Mouse (Mus musculus): ENCODE results near the gene Vps45. TPM values are rescaled to one million over a fixed set of nuclear protein-coding genes. Genes with fewer than 3 reads are reported as not detected.

The Vps45 gene
- polyA plus RNA-seq, 1 experiment from 2014 or later = 28.5 TPM

- H3K27ac ChIP-seq (ENCODE audit: low read length) = peak overlapping the region; percentile 65
- 54% methylated on average over 10 of the region's 10 CpGs for WGBS
- peaks cover 32% of the 10 kb centered on the region for H3K4me1 ChIP-seq (ENCODE audit: control insufficient read depth, insufficient read depth, low read length)
- no peak overlapping the region for H3K4me3 ChIP-seq (ENCODE audit: low read length)
- H3K27me3 ChIP-seq (replicated peaks; ENCODE audit: control insufficient read depth, insufficient read depth, low read length) = no peaks in the 10 kb centered on the region
- H3K9ac ChIP-seq (ENCODE audit: low read depth, low read length) = peak overlapping the region; percentile 40
- no peak overlapping the region for H3K4me2 ChIP-seq (ENCODE audit: low read depth, low read length)
- ATAC-seq = no peak
- no peaks in the 10 kb centered on the region for H3K9me3 ChIP-seq (ENCODE audit: control insufficient read depth, low read length)
- H3K36me3 ChIP-seq (ENCODE audit: control insufficient read depth, insufficient read depth, low read length) = peaks cover 4% of the 10 kb centered on the region; the same call in 1 of the 2 replicates
Observed at GRCm38 (mm10) chr3:95988969-95989368, 69.3 kb downstream of the Vps45 start.

DNA sequence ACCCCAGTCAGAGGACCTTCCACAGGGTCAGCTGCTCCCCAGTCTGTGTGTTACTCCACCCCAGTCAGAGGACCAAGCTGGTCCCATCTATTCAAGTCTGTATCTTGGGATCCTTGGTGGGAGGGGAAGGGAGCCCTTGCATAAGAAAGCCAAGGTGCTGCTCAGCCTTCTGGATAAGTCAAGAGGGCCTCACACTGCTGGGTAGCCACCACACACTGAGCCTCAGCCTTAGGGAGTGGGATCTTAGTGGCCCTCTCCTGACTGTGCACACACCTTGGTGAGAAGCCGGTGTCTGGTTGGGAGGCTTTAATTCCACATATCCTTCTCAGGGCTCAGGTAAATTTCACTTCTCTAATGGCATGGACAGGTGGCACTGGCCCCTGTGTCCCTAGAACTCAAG, 70.1 kb downstream of the Vps45 start:
- Histone ChIP-seq H3K9me3 (ENCODE audit: control insufficient read depth, low read length) (no peaks in the 10 kb centered on the region), H3K4me1 (ENCODE audit: control insufficient read depth, insufficient read depth, low read length) (peaks cover 27% of the 10 kb centered on the region), H3K27ac (ENCODE audit: low read length) (no peak overlapping the region), H3K36me3 (ENCODE audit: control insufficient read depth, insufficient read depth, low read length) (peaks cover 4% of the 10 kb centered on the region; the same call in 1 of the 2 replicates), H3K4me2 (ENCODE audit: low read depth, low read length) (no peak overlapping the region), H3K9ac (ENCODE audit: low read depth, low read length) (no peak overlapping the region), H3K27me3 (replicated peaks; ENCODE audit: control insufficient read depth, insufficient read depth, low read length) (no peaks in the 10 kb centered on the region), H3K4me3 (ENCODE audit: low read length) (no peak overlapping the region)
- 91% methylated on average over 1 of the region's 1 CpGs for WGBS
- no peak for ATAC-seq

- no peak overlapping the region for H3K4me3 ChIP-seq (ENCODE audit: low read length)
- H3K27ac ChIP-seq (ENCODE audit: low read length) = no peak overlapping the region
- no peak overlapping the region for H3K4me2 ChIP-seq (ENCODE audit: low read depth, low read length)
- WGBS = 75% methylated on average over 6 of the region's 6 CpGs
- H3K36me3 ChIP-seq (ENCODE audit: control insufficient read depth, insufficient read depth, low read length) = peaks cover 4% of the 10 kb centered on the region; the same call in 1 of the 2 replicates
- no peak for ATAC-seq
- no peaks in the 10 kb centered on the region for H3K9me3 ChIP-seq (ENCODE audit: control insufficient read depth, low read length)
- H3K9ac ChIP-seq (ENCODE audit: low read depth, low read length) = no peak overlapping the region
- no peaks in the 10 kb centered on the region for H3K27me3 ChIP-seq (replicated peaks; ENCODE audit: control insufficient read depth, insufficient read depth, low read length)
- peaks cover 27% of the 10 kb centered on the region for H3K4me1 ChIP-seq (ENCODE audit: control insufficient read depth, insufficient read depth, low read length)
Observed at GRCm38 (mm10) chr3:95987386-95988110, 70.7 kb downstream of the Vps45 start.

DNA sequence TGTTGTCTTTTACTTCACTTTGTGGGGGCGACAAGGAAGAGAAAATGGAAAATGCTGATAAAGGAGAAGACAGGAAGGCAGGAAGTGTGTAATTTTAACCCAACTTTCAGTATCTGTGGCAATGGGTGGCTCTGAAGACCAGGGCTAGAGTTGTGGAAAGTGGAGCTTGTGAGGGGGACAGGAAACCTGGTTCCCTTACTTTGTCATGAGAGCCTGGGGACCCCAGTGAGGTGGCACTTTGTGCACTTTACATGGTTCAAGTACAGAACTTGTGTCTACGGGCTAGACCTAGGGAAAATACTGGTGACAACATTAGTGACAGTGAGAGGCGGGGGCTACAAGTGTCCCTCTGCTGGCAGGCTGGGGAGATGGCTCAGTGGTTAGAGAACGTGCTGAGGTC, 71.3 kb downstream of the Vps45 start:
- Histone ChIP-seq H3K4me3 (ENCODE audit: low read length) (no peak overlapping the region), H3K36me3 (ENCODE audit: control insufficient read depth, insufficient read depth, low read length) (peaks cover 4% of the 10 kb centered on the region; the same call in 1 of the 2 replicates), H3K9me3 (ENCODE audit: control insufficient read depth, low read length) (no peaks in the 10 kb centered on the region), H3K9ac (ENCODE audit: low read depth, low read length) (no peak overlapping the region), H3K4me2 (ENCODE audit: low read depth, low read length) (no peak overlapping the region), H3K27me3 (replicated peaks; ENCODE audit: control insufficient read depth, insufficient read depth, low read length) (no peaks in the 10 kb centered on the region), H3K4me1 (ENCODE audit: control insufficient read depth, insufficient read depth, low read length) (peaks cover 27% of the 10 kb centered on the region), H3K27ac (ENCODE audit: low read length) (peak overlapping the region; percentile 95)
- WGBS = 65% methylated on average over 4 of the region's 4 CpGs
- no peak for ATAC-seq

- Histone ChIP-seq H3K9ac (ENCODE audit: low read depth, low read length) (peak overlapping the region; percentile 65), H3K27ac (ENCODE audit: low read length) (peak overlapping the region; percentile 95), H3K4me2 (ENCODE audit: low read depth, low read length) (peak overlapping the region; percentile 47), H3K4me3 (ENCODE audit: low read length) (peak overlapping the region; percentile 25), H3K9me3 (ENCODE audit: control insufficient read depth, low read length) (no peaks in the 10 kb centered on the region), H3K36me3 (ENCODE audit: control insufficient read depth, insufficient read depth, low read length) (peaks cover 4% of the 10 kb centered on the region; the same call in 1 of the 2 replicates), H3K4me1 (ENCODE audit: control insufficient read depth, insufficient read depth, low read length) (peaks cover 27% of the 10 kb centered on the region), H3K27me3 (replicated peaks; ENCODE audit: control insufficient read depth, insufficient read depth, low read length) (no peaks in the 10 kb centered on the region)
- WGBS = 6% methylated on average over 21 of the region's 21 CpGs
- ATAC-seq = peak; percentile 32; the same call in 1 of the 2 replicates
Observed at GRCm38 (mm10) chr3:95986001-95986622, 72.2 kb downstream of the Vps45 start.

DNA sequence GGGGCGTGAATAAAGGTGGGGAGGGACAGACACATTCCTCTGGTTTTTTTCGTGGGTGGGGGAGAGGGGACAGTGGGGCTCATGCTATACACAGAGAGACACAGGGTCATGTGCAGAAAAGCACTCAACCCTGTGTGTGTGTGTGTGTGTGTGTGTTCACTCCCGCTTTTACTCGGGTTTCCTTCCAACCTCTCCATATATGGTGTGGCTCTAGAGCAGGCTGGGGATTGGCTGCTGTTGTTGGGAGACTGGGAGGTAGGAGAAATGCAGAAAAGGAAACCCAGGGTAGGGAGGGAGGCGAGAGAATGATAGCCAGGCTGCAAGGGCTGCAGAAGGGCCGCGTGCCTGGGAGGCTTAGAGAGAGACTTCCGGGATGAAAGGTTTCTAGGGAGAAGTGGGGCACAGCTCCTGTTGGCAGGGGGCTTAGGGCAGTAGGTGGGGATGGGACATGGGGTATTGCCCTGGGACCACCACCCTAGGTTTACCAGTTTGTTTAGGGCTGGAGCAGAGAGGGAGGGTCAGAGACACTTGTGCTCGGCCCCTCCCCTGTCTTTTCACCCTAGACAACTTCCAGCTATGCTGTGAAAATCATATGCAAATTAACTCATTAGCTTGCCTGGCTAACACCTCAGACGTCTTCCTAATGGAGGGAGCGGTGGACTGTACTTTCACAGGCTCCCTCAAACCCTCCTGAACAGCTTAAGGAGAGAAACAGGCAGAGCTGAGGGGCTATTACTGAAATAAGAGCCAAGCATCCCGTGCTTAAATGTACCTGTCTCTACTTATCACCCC, 72.9 kb downstream of the Vps45 start:
- H3K27me3 ChIP-seq (replicated peaks; ENCODE audit: control insufficient read depth, insufficient read depth, low read length) = no peaks in the 10 kb centered on the region
- H3K9me3 ChIP-seq (ENCODE audit: control insufficient read depth, low read length) = no peaks in the 10 kb centered on the region
- peak; percentile 92 for ATAC-seq
- H3K27ac ChIP-seq (ENCODE audit: low read length) = peak overlapping the region; percentile 95
- peak overlapping the region; percentile 47 for H3K4me2 ChIP-seq (ENCODE audit: low read depth, low read length)
- H3K9ac ChIP-seq (ENCODE audit: low read depth, low read length) = peak overlapping the region; percentile 65
- H3K36me3 ChIP-seq (ENCODE audit: control insufficient read depth, insufficient read depth, low read length) = peaks cover 4% of the 10 kb centered on the region; the same call in 1 of the 2 replicates
- WGBS = 9% methylated on average over 12 of the region's 12 CpGs
- H3K4me3 ChIP-seq (ENCODE audit: low read length) = peak overlapping the region; percentile 18
- peaks cover 27% of the 10 kb centered on the region for H3K4me1 ChIP-seq (ENCODE audit: control insufficient read depth, insufficient read depth, low read length)

DNA sequence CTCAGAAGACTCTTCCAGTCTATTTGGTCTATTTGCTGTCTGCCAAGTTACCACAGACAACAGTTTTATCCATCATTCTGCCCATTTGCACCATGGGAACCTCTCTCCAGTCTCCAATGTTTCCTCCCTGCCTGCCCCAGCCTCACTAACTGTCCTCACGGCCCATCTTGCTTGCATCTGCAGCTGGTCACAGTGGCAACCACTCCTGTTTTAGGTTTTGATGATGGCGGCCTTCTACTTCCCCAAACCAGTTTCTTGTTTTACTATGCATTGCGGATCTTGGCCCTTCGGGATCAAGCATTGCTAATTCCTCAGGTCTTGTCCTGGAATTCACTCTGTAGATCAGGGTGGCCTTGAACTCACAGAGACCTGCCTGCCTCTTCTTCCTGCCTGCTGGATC, 76.1 kb downstream of the Vps45 start:
- WGBS = 81% methylated on average over 4 of the region's 4 CpGs
- H3K27me3 ChIP-seq (replicated peaks; ENCODE audit: control insufficient read depth, insufficient read depth, low read length) = no peaks in the 10 kb centered on the region
- no peak overlapping the region for H3K4me3 ChIP-seq (ENCODE audit: low read length)
- H3K27ac ChIP-seq (ENCODE audit: low read length) = no peak overlapping the region
- no peak for ATAC-seq
- H3K9ac ChIP-seq (ENCODE audit: low read depth, low read length) = no peak overlapping the region
- peaks cover 19% of the 10 kb centered on the region for H3K4me1 ChIP-seq (ENCODE audit: control insufficient read depth, insufficient read depth, low read length)
- no peak overlapping the region for H3K4me2 ChIP-seq (ENCODE audit: low read depth, low read length)
- H3K36me3 ChIP-seq (ENCODE audit: control insufficient read depth, insufficient read depth, low read length) = no peaks in the 10 kb centered on the region
- H3K9me3 ChIP-seq (ENCODE audit: control insufficient read depth, low read length) = no peaks in the 10 kb centered on the region

GRCm38 (mm10) chr3:95980276-95980970, 77.8 kb downstream of the Vps45 start:
- 82% methylated on average over 12 of the region's 12 CpGs for WGBS
- Histone ChIP-seq H3K4me2 (ENCODE audit: low read depth, low read length) (no peak overlapping the region), H3K4me1 (ENCODE audit: control insufficient read depth, insufficient read depth, low read length) (peaks cover 6% of the 10 kb centered on the region), H3K27ac (ENCODE audit: low read length) (no peak overlapping the region), H3K9ac (ENCODE audit: low read depth, low read length) (no peak overlapping the region), H3K27me3 (replicated peaks; ENCODE audit: control insufficient read depth, insufficient read depth, low read length) (no peaks in the 10 kb centered on the region), H3K36me3 (ENCODE audit: control insufficient read depth, insufficient read depth, low read length) (no peaks in the 10 kb centered on the region), H3K4me3 (ENCODE audit: low read length) (no peak overlapping the region), H3K9me3 (ENCODE audit: control insufficient read depth, low read length) (no peaks in the 10 kb centered on the region)
- no peak for ATAC-seq

GRCm38 (mm10) chr3:95978265-95978664, 80.0 kb downstream of the Vps45 start:
- H3K4me2 ChIP-seq (ENCODE audit: low read depth, low read length) = no peak overlapping the region
- no peak for ATAC-seq
- WGBS = 84% methylated on average over 9 of the region's 9 CpGs

More at GRCm38 (mm10) chr3:95978265-95978664, 80.0 kb downstream of the Vps45 start:
- Histone ChIP-seq H3K9me3 (ENCODE audit: control insufficient read depth, low read length) (no peaks in the 10 kb centered on the region), H3K27me3 (replicated peaks; ENCODE audit: control insufficient read depth, insufficient read depth, low read length) (no peaks in the 10 kb centered on the region; the same call in 1 of the 2 replicates), H3K4me1 (ENCODE audit: control insufficient read depth, insufficient read depth, low read length) (no peaks in the 10 kb centered on the region; the same call in 1 of the 2 replicates), H3K4me3 (ENCODE audit: low read length) (no peak overlapping the region), H3K9ac (ENCODE audit: low read depth, low read length) (no peak overlapping the region), H3K36me3 (ENCODE audit: control insufficient read depth, insufficient read depth, low read length) (no peaks in the 10 kb centered on the region), H3K27ac (ENCODE audit: low read length) (no peak overlapping the region)
